Mouse (Mus musculus): ENCODE results near the gene Mon1a.

The Mon1a gene

DNA sequence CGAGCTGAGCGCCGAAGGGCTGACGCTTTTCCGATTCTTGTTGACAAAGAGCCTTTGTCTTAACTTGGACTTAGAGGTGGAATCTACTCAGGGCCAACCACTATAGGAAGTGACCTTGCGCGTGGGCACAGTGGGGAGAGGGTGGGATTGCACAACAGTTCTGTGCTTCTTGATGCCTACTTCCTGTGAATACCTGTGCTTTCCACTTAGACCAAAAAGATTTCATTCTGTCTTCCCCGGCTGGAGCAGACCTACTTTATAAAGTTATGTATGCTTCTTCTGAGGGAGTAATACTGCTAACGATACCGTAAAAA lies 61.9 kb downstream of the Mon1a start, which contains the start of gene Traip:
Gene Traip, plus strand, starts transcription at position 215 of the 314 bp plus-strand sequence.
- DNase-seq (ENCODE audit: low spot score), result no peak

DNA sequence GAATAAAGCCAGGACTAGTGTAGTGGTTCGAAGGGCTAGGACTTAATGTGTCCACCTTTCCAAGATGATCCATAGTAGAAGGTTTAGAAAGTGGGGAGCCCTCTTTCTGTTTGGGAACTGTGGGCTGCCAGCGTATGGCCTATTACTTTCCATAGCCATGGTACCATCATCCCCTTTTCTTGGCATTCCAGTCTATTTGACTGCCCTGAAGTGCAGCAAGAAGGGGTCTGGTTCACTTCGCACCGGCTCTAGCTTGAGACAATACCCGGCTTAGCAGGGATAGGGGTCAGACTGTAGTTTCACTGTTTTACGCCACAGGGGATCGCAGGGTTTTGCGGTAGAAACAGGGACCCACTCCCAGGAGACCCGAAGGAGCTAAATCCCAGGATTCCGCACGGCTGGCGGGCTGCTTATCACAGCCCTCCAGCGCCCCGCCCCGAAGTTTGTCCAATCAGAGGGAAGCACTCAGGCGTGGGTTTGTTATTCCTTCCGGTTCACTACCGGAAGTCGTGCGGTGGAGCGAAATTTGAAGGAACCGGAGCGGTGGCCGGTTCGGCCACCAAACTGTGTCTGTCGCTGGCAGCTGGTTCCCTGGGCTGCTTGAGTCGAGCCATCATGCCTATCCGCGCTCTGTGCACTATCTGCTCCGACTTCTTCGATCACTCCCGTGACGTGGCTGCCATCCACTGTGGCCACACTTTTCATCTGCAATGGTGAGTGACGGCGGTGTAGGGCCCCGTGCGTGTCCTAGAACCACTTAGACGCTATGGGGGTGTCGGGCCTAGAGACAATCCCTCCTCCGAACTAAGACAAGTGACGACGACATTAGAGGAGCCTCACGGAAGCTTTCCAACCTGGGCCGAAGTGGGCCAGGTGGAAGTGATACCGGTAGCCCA lies 62.8 kb downstream of the Mon1a start:
- DNase-seq (ENCODE audit: low spot score), result peak; percentile 84
